Mouse (Mus musculus) embryo, embryonic 11 days (tissue): ENCODE data around the gene Prr7.

Source experiments
- DNase-seq: peaks from one replicate; pipeline ENCODE4 v3.0.0-alpha.2; 2015

Gene Prr7

DNA sequence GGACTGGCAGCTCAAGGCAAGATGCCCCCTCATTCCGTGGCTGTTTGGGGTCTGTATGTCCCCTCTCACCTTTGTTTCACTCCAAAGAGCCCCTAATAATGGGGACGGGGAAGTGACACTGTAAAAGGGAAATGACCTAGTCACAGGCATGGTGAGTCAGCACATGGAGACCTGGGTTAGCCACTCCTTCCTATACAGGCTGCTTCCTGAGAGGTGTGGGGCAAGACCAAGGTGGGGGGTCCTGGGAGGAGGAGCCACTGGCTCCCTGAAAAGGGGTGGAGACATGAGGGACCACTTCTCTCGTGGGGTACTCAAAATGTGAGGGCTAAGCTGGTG, 46.2 kb downstream of the Prr7 start:
- DNase-seq = no peak

DNA sequence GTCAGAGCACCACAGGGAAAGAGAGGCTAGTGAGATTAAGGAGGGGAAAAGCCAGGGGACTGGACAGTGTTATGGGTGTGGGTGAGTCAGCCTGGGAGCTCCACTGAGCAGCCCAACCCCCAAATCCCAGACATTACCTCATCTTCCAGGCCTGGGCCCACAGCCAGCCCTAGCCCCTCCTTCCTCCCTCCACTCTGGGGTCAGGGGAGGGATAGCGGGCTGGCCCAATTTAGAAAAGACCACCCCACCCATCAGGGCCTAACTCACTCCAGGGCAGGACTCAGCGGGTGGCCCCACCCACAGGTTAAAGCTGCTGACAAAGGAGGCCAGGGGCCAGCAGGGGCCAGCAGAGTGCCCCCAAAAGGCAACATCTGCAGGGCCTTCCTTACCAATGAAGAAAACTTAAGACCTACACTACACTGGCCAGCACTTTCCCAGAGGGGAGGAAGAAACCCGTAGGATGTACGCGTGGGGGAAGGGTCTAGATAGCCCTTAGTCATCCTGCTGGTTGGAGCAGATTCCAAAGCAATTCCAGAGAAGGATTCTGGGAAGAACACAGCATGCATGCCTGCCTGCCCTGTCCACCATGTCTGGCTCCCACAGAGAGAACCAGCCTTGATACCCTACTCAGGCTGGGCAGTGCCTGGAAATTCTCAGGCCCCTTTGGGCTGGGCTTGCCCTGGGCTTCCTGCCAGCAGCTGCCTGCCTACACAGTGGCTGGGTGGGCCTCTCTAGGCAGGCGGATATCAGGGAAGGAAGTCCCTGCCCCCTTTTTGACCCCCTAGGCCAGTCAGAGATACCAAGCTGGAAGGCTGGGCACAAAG, 46.8 kb downstream of the Prr7 start:
- peak; percentile 81 for DNase-seq

DNA sequence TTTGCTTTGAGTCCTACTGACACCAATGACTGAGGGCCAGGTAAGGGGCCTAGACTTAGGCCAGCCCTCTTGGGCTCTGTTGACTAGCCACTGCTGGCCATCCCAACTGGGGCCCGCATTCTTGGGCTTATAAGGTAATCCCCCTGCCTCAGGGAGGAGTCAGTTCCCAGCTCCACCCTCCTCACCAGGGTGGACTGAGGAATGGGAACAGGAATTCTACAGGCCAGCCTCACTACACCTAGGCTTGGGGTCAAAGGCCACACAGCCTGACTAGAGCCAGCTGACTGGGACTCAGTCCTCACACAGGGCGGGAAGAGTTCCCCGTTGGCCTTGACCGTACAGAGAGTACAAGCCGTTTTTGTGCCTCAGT, 47.4 kb downstream of the Prr7 start:
- no peak for DNase-seq

DNA sequence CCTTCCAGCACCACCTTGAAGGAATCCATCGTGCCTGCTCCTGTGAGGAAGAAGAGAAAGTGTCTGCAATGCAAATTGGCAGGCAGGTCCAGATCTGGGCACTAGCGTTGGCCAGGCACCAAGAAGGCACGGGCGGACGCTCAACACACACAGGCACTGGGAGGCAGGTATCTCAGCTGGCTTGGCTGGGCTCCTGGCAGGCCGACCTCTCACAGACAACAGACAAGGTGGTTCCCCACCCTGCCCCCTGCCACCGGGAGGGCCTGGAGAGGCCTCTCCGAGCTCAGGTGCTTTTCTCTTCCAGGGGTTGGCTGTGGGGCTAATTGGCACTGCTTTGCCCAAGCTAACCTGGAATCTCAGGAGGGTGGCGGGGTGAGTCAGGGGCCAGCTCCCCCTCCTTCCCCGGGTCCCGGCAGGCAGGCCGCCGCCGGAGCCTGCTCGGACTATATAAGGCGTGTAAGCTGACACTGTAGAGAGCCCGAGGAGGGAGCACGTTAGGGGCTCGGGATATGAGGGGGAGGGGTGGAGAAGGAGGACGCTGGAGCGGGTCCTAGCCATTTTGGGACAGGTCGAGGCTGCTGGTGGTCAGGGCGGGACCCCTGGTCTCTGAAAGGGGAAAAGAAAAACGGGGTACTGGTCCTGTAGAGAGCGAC, 48.4 kb downstream of the Prr7 start:
- DNase-seq = peak; percentile 87

DNA sequence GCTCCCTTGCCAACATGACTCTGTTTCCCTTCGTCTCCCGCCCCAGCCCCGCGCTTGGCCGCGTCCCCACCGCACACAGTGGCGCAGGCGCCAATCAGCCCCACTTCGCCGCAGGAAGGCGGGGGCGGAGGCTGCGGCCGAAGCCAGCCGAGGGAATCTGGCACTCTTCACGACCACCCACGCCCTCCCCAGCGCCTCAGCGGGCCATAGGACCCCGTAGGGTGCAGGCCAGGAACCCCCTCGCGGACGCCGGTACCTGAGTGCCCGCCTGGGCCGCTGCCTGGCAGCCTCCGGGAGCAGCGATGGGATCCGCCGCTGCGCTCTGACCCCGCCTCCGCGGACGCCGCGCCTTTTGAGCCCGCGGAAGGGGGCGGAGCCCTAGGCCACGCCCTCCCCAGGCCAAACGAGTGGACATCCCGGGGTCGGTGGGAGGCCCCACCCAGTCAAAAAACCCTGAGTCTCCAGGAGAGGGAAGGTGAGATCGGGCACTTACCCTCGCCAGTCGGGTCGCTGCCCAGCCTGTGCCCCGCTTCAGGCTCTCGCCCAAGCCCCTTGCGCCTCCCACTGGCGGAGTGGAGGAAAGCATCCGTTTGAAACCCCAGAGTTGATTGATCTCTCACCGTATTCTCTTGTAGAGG, 49.2 kb downstream of the Prr7 start, which contains the start of gene Pdlim7:
TSS of gene Pdlim7 (minus strand) at position 566 of the 638 bp plus-strand sequence.
- DNase-seq = peak; percentile 92

DNA sequence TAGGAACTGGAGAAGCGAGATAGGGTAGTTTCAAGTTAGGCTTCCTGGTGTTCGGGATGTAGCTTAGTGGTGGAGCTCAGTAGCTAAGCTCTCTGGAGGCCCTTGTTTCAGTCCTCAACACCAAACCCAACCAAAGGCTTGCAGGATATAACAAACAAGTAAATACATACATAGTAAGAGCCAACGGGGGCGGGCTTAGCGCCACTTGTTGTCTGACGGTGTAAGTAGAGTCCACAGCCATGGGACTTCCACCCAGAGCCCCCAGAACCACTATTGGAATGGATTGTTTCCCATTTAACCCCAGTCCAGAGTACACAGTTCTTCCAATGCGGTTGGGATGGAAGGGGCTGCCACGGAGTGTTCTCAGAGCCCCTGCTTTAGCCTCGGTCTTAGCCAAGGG, 49.8 kb downstream of the Prr7 start:
- DNase-seq = no peak

DNA sequence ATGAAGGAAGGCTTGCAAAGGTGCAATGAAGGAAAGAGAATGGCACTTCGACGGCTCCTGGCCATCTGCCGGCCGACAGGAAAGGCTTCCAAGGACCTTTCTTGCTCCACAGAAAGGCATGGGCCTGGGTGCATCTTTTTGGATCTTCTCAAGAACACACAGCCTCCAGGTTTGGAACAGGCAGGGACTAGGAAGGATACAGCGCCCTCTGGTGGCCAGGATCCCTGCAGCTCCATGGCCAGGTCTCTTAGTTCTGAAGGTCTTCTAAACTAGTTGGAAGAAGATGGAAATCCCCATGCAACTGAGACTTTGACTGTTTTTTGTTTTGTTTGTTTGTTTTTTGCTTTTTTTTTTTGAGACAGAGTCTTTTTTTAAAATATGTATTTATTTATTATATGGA, 52.9 kb downstream of the Prr7 start:
- peak; percentile 89 for DNase-seq

DNA sequence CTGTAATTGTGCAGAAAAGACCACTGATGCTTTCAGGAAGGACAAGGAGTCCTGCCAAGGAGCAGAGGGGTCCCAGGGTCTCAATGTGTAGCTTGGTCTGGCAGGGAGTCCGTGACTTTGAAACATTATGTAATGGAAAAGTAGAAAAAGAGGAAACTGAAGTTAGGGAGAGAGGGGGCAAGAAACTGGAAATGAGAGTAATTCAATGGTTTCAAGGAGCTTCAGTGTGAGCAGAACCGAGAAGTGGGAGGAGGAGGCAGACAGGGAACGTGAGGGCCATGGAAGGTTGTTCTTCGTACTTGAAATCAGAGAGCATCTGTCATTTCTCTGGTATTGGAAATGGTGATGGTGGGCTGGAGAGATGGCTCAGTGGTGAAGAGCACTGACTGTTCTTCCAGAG, 55.5 kb downstream of the Prr7 start:
- DNase-seq = no peak

DNA sequence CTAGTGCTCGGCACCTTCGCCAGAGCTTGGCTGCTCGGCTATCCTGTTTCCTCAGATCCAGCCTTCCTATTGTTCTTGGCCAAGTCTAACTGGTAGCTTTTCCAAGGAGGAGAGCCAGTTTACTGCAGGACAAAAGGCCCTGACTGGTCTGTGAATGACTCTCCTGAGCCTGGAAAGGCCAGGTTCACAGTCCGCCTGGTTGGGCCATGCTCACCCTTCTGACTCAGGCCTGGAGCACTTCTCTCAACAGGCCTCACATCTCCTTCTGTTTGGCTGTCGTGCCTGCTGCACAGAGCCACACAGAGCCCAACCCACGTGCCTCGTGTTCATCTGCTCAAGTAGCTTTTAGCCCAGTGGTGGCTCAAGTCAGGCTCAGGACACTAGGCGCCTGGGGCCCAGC, 58.7 kb downstream of the Prr7 start:
- no peak for DNase-seq
